Mouse (Mus musculus) myocyte (in vitro differentiated cells): ENCODE data around the gene Dnajc1.

Source experiments
- CEBPB ChIP-seq: IDR thresholded peaks from 2 replicates; pipeline ENCODE4 v1.6.1; 2011; ENCODE audit warnings: mild to moderate bottlenecking, moderate library complexity; ENCODE audit not compliant: poor library complexity, insufficient read depth, severe bottlenecking
- E2F4 ChIP-seq: IDR thresholded peaks from one replicate; pipeline ENCODE4 v1.6.1; 2011; ENCODE audit warnings: mild to moderate bottlenecking, control low read depth, moderate library complexity; ENCODE audit not compliant: insufficient read depth
- MAX ChIP-seq: IDR thresholded peaks from one replicate; pipeline ENCODE4 v1.6.1; 2011; ENCODE audit warnings: low read depth, mild to moderate bottlenecking, control low read depth
- MYOD1 ChIP-seq, 3 experiments: IDR thresholded peaks; one replicate each; pipeline ENCODE4 v1.6.1; 2011; ENCODE audit warnings: control low read depth in 2 of 3, low read depth in 2 of 3, mild to moderate bottlenecking in 2 of 3, moderate library complexity in 1 of 3; ENCODE audit not compliant: insufficient read length in 2 of 3, control insufficient read depth in 1 of 3
- MYOG ChIP-seq, 3 experiments: IDR thresholded peaks; one replicate each; pipeline ENCODE4 v1.6.1; 2011; ENCODE audit warnings: control low read depth in 2 of 3, low read depth in 2 of 3, mild to moderate bottlenecking in 2 of 3; ENCODE audit not compliant: insufficient read length in 2 of 3, control insufficient read depth in 1 of 3, insufficient read depth in 1 of 3
- POLR2A ChIP-seq: IDR thresholded peaks from one replicate; pipeline ENCODE4 v1.6.1; 2011; ENCODE audit warnings: low read depth, mild to moderate bottlenecking, control low read depth, moderate library complexity; ENCODE audit not compliant: insufficient read length
- POLR2AphosphoS2 ChIP-seq: IDR thresholded peaks from one replicate; pipeline ENCODE4 v1.6.1; 2011; ENCODE audit warnings: low read depth, control low read depth; ENCODE audit not compliant: insufficient read length
- REST ChIP-seq: IDR thresholded peaks from one replicate; pipeline ENCODE4 v1.6.1; 2011; ENCODE audit warnings: mild to moderate bottlenecking, control low read depth, moderate library complexity; ENCODE audit not compliant: insufficient read depth, insufficient read length
- TCF12 ChIP-seq: IDR thresholded peaks from one replicate; pipeline ENCODE4 v1.6.1; 2011; ENCODE audit warnings: mild to moderate bottlenecking, control low read depth; ENCODE audit not compliant: poor library complexity, insufficient read depth, severe bottlenecking
- USF1 ChIP-seq: IDR thresholded peaks from one replicate; pipeline ENCODE4 v1.6.1; 2011; ENCODE audit warnings: low read depth, mild to moderate bottlenecking, control low read depth, moderate library complexity

DNA sequence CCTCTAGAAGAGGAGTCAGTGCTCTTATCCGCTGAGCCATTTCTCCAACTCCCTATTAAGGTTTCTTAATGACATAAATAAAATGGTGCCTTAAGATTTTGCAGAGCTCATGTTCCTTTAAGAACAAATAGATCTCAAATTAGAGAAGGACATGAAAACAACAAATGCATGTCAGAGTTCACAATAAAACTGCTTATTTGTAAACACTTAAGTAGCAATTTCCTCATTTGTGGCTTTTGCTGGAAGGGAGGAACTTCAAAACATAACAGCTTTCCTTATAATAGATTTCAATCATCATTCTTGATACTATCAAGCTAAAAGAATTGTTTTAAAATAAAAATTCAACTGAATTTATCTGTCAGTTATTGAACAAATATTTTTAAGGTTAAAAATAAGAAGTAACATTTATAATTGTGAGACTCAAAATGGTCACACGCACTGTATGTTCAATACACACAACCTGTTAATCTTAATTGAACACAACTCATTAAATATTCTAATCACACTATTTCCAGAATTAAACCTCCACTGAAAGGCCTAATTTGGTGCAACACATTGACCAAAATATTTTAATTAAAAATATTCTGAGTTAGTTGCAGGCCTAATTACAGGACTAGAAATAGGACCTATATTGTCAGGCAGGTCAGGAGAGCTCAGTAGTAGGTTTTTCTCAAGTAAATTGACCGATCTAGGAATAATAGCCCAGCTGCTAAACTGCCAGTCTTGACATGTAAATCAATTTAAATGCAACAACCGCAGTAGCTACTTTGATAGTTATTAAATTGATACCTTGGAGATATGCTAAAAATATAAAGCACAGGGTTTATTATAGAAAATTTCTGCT, 82.1 kb downstream of the Dnajc1 start:
- TF ChIP-seq POLR2A (no peak), POLR2AphosphoS2 (no peak), USF1 (no peak), MYOG (IDR thresholded peaks at IDR 0.05; ENCODE audit: control insufficient read depth in 1 of 3, insufficient read depth in 1 of 3, insufficient read length in 2 of 3, low read depth in 2 of 3) (no peak), MAX (no peak), CEBPB (no peak), MYOD1 (IDR thresholded peaks at IDR 0.05; ENCODE audit: control insufficient read depth in 1 of 3, insufficient read length in 2 of 3, low read depth in 2 of 3) (no peak), TCF12 (no peak), REST (no peak), E2F4 (no peak)
